Mouse (Mus musculus) Muller cell, postnatal 12 days (primary cell): Measurements from ENCODE around the gene Flg2.

Source experiments
- DNase-seq: peaks from one replicate; pipeline ENCODE4 v3.0.0-alpha.2; 2015; ENCODE audit errors: inconsistent ontology term

The Flg2 gene

GRCm38 (mm10) chr3:93196978-93197377, at the start of gene Flg2:
Gene Flg2, plus strand, starts transcription at chr3:93197278.
- no peak for DNase-seq

- DNase-seq: no peak
Measured at GRCm38 (mm10) chr3:93162502-93162901, 34.6 kb upstream of the Flg2 start.

GRCm38 (mm10) chr3:93162996-93163592, 34.0 kb upstream of the Flg2 start:
- no peak for DNase-seq

- DNase-seq: no peak
Measured at GRCm38 (mm10) chr3:93180856-93181255, 16.2 kb upstream of the Flg2 start.

GRCm38 (mm10) chr3:93201955-93202354, 4.9 kb downstream of the Flg2 start:
- DNase-seq: no peak

GRCm38 (mm10) chr3:93202499-93202898, 5.4 kb downstream of the Flg2 start:
- DNase-seq: no peak
